Mouse (Mus musculus) thymus, adult 2 months (tissue): ENCODE data around the gene Cdkn1b.

Experiments
- CTCF ChIP-seq: fragments of 200-500 bp; IDR thresholded peaks from 2 replicates; pipeline ENCODE4 v1.5.1; 2012; ENCODE audit warnings: mild to moderate bottlenecking, control low read depth, low read length, moderate library complexity, borderline replicate concordance; ENCODE audit not compliant: control insufficient read depth, poor library complexity, insufficient read depth; ENCODE audit errors: extremely low read depth
- POLR2A ChIP-seq: fragments of 200-500 bp; IDR thresholded peaks from 2 replicates; pipeline ENCODE4 v1.6.1; 2012; ENCODE audit warnings: mild to moderate bottlenecking, low read length, control low read depth, moderate library complexity; ENCODE audit not compliant: control insufficient read depth, poor library complexity, insufficient read depth; ENCODE audit errors: extremely low read depth

GRCm38 (mm10) chr6:134939781-134940180 lies 19.6 kb downstream of the Cdkn1b start:
- TF ChIP-seq CTCF: no peak
- TF ChIP-seq POLR2A: no peak
